Mouse (Mus musculus) ES-Bruce4 (cell line): Measurements from ENCODE around the gene Tnr. TPM values are rescaled to one million over a fixed set of nuclear protein-coding genes. Genes with fewer than 3 reads are reported as not detected.

Experiments
- H3K27ac ChIP-seq: 2 replicates; pipeline ENCODE4 v1.5.1; 2012; ENCODE audit warnings: low read length, inconsistent platforms; ENCODE audit not compliant: insufficient read depth
- H3K27me3 ChIP-seq: 2 replicates; pipeline ENCODE4 v1.6.1; 2012; ENCODE audit warnings: mild to moderate bottlenecking, low read length, inconsistent platforms; ENCODE audit not compliant: control insufficient read depth, poor library complexity, insufficient read depth, severe bottlenecking
- H3K36me3 ChIP-seq: 2 replicates; pipeline ENCODE4 v1.6.1; 2012; ENCODE audit warnings: inconsistent platforms, mild to moderate bottlenecking, low read length, moderate library complexity; ENCODE audit not compliant: control insufficient read depth, poor library complexity, insufficient read depth, severe bottlenecking
- H3K4me1 ChIP-seq: one replicate; pipeline ENCODE4 v1.8.1; 2011; ENCODE audit warnings: low read length; ENCODE audit not compliant: control insufficient read depth, insufficient read depth
- H3K4me3 ChIP-seq: 2 replicates; pipeline ENCODE4 v1.5.1; 2011; ENCODE audit warnings: low read depth, mild to moderate bottlenecking, low read length
- H3K9ac ChIP-seq: 2 replicates; pipeline ENCODE4 v1.6.1; 2012; ENCODE audit warnings: low read depth, mild to moderate bottlenecking, inconsistent platforms; ENCODE audit not compliant: poor library complexity, severe bottlenecking
- H3K9me3 ChIP-seq: replicated peaks from 2 replicates; pipeline ENCODE4 v1.6.1; 2012; ENCODE audit warnings: mild to moderate bottlenecking, low read length, inconsistent platforms; ENCODE audit not compliant: control insufficient read depth, poor library complexity, insufficient read depth, severe bottlenecking
- CTCF ChIP-seq: IDR thresholded peaks from one replicate; pipeline ENCODE4 v1.8.1; 2011; ENCODE audit warnings: low read depth, low read length
- EP300 ChIP-seq: IDR thresholded peaks from 2 replicates; pipeline ENCODE4 v1.6.1; 2011; ENCODE audit warnings: low read depth, low read length; ENCODE audit not compliant: insufficient read depth
- POLR2A ChIP-seq: IDR thresholded peaks from one replicate; pipeline ENCODE4 v1.8.1; 2011; ENCODE audit warnings: low read length; ENCODE audit not compliant: insufficient read depth
- polyA plus RNA-seq: library from polyadenylated mRNA; stranded (reverse); fragments of >200 nt; gene quantifications from 2 replicates; pipeline ENCODE4 v1.2.4, GENCODE M21; 2011; ENCODE audit warnings: low read depth; ENCODE audit not compliant: missing spikeins, insufficient read depth, insufficient read length

Gene Tnr
- polyA plus RNA-seq, 1 experiment: not detected

GRCm38 (mm10) chr1:159924684-159925083 is 401.1 kb downstream of the Tnr start:
- no peaks in the 10 kb centered on the region for H3K4me1 ChIP-seq
- H3K27me3 ChIP-seq: no peaks in the 10 kb centered on the region
- no peaks in the 10 kb centered on the region for H3K9me3 ChIP-seq
- H3K4me3 ChIP-seq: no peak overlapping the region
- no peaks in the 10 kb centered on the region for H3K36me3 ChIP-seq
- TF ChIP-seq POLR2A (no peak), CTCF (no peak)
- no peak overlapping the region for H3K9ac ChIP-seq
- H3K27ac ChIP-seq: no peak overlapping the region

GRCm38 (mm10) chr1:159928681-159929335 is 405.2 kb downstream of the Tnr start:
- Histone ChIP-seq H3K9me3 (no peaks in the 10 kb centered on the region), H3K36me3 (no peaks in the 10 kb centered on the region), H3K4me1 (no peaks in the 10 kb centered on the region), H3K4me3 (no peak overlapping the region), H3K9ac (no peak overlapping the region), H3K27me3 (no peaks in the 10 kb centered on the region; the same call in 1 of the 2 replicates), H3K27ac (no peak overlapping the region)
- TF ChIP-seq EP300 (no peak), CTCF (no peak), POLR2A (no peak)

- no peak overlapping the region for H3K4me3 ChIP-seq
- H3K9me3 ChIP-seq: no peaks in the 10 kb centered on the region
- TF ChIP-seq POLR2A (no peak), EP300 (no peak), CTCF (no peak)
- no peaks in the 10 kb centered on the region for H3K4me1 ChIP-seq
- no peak overlapping the region for H3K27ac ChIP-seq
- H3K27me3 ChIP-seq: no peaks in the 10 kb centered on the region; the same call in 1 of the 2 replicates
- no peak overlapping the region for H3K9ac ChIP-seq
- no peaks in the 10 kb centered on the region for H3K36me3 ChIP-seq
Observed at GRCm38 (mm10) chr1:159932092-159932491, 408.5 kb downstream of the Tnr start.

GRCm38 (mm10) chr1:159932598-159932997 is 409.0 kb downstream of the Tnr start:
- no peak for TF ChIP-seq EP300
- TF ChIP-seq CTCF: no peak
- no peak for TF ChIP-seq POLR2A
- no peaks in the 10 kb centered on the region for H3K36me3 ChIP-seq
- H3K4me1 ChIP-seq: no peaks in the 10 kb centered on the region
- H3K27me3 ChIP-seq: no peaks in the 10 kb centered on the region; the same call in 1 of the 2 replicates
- no peak overlapping the region for H3K4me3 ChIP-seq
- no peak overlapping the region for H3K9ac ChIP-seq
- H3K9me3 ChIP-seq: no peaks in the 10 kb centered on the region
- no peak overlapping the region for H3K27ac ChIP-seq

GRCm38 (mm10) chr1:159938449-159938848 is 414.9 kb downstream of the Tnr start:
- H3K4me3 ChIP-seq: no peak overlapping the region
- no peaks in the 10 kb centered on the region for H3K36me3 ChIP-seq
- H3K4me1 ChIP-seq: no peaks in the 10 kb centered on the region
- TF ChIP-seq EP300 (no peak), POLR2A (no peak), CTCF (no peak)
- H3K9me3 ChIP-seq: no peaks in the 10 kb centered on the region
- no peak overlapping the region for H3K9ac ChIP-seq
- no peak overlapping the region for H3K27ac ChIP-seq
- no peaks in the 10 kb centered on the region; the same call in 1 of the 2 replicates for H3K27me3 ChIP-seq

GRCm38 (mm10) chr1:159939335-159939734 is 415.8 kb downstream of the Tnr start:
- no peak for TF ChIP-seq POLR2A
- no peak for TF ChIP-seq CTCF
- no peak for TF ChIP-seq EP300

More at GRCm38 (mm10) chr1:159939335-159939734, 415.8 kb downstream of the Tnr start:
- Histone ChIP-seq H3K36me3 (no peaks in the 10 kb centered on the region), H3K27ac (no peak overlapping the region), H3K9ac (no peak overlapping the region), H3K9me3 (no peaks in the 10 kb centered on the region), H3K4me1 (no peaks in the 10 kb centered on the region), H3K4me3 (no peak overlapping the region), H3K27me3 (no peaks in the 10 kb centered on the region)
